Mouse (Mus musculus) embryonic facial prominence, embryonic 13.5 days (tissue): Measurements from ENCODE around the gene Cpa2. TPM values are rescaled to one million over a fixed set of nuclear protein-coding genes. Genes with fewer than 3 reads are reported as not detected.

Experiments used
- ATAC-seq: fragments of 200-750 bp; cut with Nextera tagmentation; 2 replicates; pipeline ENCODE4 v1.8.0; 2017; ENCODE audit warnings: low read depth; ENCODE audit not compliant: insufficient number of reproducible peaks, insufficient read depth, low FRiP score, low TSS enrichment
- H3K27ac ChIP-seq: fragments of 300-500 bp; sonication (generic); 2 replicates; pipeline ENCODE4 v1.5.1; 2015; ENCODE audit warnings: moderate library complexity, mild to moderate bottlenecking, inconsistent platforms
- H3K27me3 ChIP-seq: fragments of 300-500 bp; sonication (generic); 2 replicates; pipeline ENCODE4 v1.6.1; 2015; ENCODE audit warnings: mild to moderate bottlenecking, inconsistent platforms
- H3K36me3 ChIP-seq: fragments of 300-500 bp; sonication (generic); 2 replicates; pipeline ENCODE4 v1.6.1; 2015; ENCODE audit warnings: mild to moderate bottlenecking, inconsistent platforms
- H3K4me1 ChIP-seq: fragments of 300-500 bp; sonication (generic); 2 replicates; pipeline ENCODE4 v1.6.1; 2015; ENCODE audit warnings: inconsistent platforms
- H3K4me2 ChIP-seq: fragments of 300-500 bp; sonication (generic); 2 replicates; pipeline ENCODE4 v1.6.1; 2015; ENCODE audit warnings: moderate library complexity, mild to moderate bottlenecking, inconsistent platforms
- H3K4me3 ChIP-seq: fragments of 300-500 bp; sonication (generic); 2 replicates; pipeline ENCODE4 v1.5.1; 2015; ENCODE audit warnings: mild to moderate bottlenecking, inconsistent platforms
- H3K9ac ChIP-seq: fragments of 300-500 bp; sonication (generic); 2 replicates; pipeline ENCODE4 v1.6.1; 2015; ENCODE audit warnings: mild to moderate bottlenecking, inconsistent platforms
- H3K9me3 ChIP-seq: fragments of 300-500 bp; sonication (generic); 2 replicates; pipeline ENCODE4 v1.6.1; 2016; ENCODE audit warnings: inconsistent platforms
- WGBS: fragments of 180-500 bp; shearing (Covaris S2); methylation state at CpG from one replicate; pipeline ENCODE4 v1.1.7; 2015; ENCODE audit warnings: mixed read lengths; 5-methylcytosine and 5-hydroxymethylcytosine counted together
- polyA plus RNA-seq: library from polyadenylated mRNA; unstranded; fragments of >200 nt; fragmentation: Nextera tagmentation; extraction: Ambion mirVana; gene quantifications from 2 replicates; pipeline ENCODE4 v1.2.1, GENCODE M21; 2015

Cpa2 gene
- polyA plus RNA-seq, 1 experiment from 2014 or later, result 6.3 TPM

DNA sequence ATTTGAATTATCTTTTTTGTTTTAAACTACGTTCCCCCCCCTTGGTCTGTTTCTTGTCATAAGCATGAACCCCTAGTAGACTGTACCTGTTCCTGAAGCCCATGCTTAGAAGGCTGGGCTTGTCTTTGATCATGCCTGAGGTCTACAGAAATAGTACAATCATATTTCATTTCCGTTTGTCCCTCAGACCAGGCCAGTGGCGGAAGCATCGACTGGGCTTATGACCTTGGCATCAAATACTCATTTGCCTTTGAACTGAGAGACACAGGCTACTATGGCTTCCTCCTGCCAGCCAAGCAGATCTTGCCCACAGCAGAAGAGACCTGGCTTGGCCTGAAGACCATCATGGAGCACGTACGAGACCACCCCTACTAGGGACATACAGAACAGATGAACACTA, 22.7 kb downstream of the Cpa2 start:
- no peaks in the 10 kb centered on the region for H3K9me3 ChIP-seq
- ATAC-seq, result no peak
- no peak overlapping the region for H3K9ac ChIP-seq
- H3K4me2 ChIP-seq, result no peak overlapping the region
- H3K4me1 ChIP-seq, result no peaks in the 10 kb centered on the region
- 92% methylated on average over 6 of the region's 6 CpGs for WGBS
- no peaks in the 10 kb centered on the region for H3K27me3 ChIP-seq
- H3K27ac ChIP-seq, result no peak overlapping the region
- H3K4me3 ChIP-seq, result no peak overlapping the region
- no peaks in the 10 kb centered on the region for H3K36me3 ChIP-seq

DNA sequence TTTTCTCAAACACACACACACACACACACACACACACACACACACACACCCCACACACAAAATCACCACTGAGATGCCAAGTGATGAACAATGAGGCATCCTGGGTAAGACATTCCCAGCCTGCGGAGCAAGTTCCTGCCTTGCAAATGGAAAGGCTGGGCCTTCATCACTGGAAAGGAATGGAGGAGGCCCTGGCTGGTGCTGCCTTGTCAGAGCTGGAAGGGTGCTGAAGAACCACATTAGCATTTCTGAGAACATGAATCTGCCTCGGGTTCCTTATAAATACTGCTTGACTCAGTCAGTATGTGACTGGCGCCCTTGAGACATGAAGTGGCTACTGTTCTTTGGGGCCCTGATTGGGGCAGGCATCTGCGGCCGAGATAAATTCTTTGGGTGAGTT, 26.7 kb downstream of the Cpa2 start, which contains the start of gene Cpa4:
TSS of gene Cpa4 (plus strand) at position 301 of the 400 bp plus-strand sequence.
- ATAC-seq, result no peak
- H3K4me1 ChIP-seq, result peaks cover 8% of the 10 kb centered on the region
- H3K4me2 ChIP-seq, result no peak within 1 kb of the TSS
- H3K27ac ChIP-seq, result no peak within 1 kb of the TSS
- no peak within 1 kb of the TSS for H3K9ac ChIP-seq
- WGBS, result 74% methylated on average over 5 of the region's 5 CpGs
- no peak within 1 kb of the TSS for H3K4me3 ChIP-seq
- H3K36me3 ChIP-seq, result no peaks in the 10 kb centered on the region
- H3K27me3 ChIP-seq, result no peaks in the 10 kb centered on the region
- H3K9me3 ChIP-seq, result no peaks in the 10 kb centered on the region

DNA sequence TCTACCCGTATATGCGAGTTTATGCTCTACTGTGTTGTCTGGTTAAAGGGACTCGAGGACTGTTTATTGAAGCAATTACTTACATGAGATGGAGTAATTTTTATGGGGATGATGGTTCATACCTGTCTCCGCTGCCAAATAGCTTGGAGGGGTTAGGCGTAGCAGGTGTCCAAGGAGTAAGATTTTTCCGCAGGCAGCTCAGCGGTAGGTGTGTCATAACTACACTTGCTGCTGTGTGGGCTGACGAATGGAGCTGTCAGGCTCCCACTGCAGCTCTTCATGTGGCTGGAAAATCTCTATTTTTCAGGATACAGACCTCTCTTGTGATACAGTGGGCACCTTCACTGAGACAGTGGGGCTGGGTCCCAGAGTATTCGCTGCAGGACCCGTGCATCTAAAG, 27.9 kb downstream of the Cpa2 start:
- H3K36me3 ChIP-seq, result no peaks in the 10 kb centered on the region
- H3K9me3 ChIP-seq, result no peaks in the 10 kb centered on the region
- no peak overlapping the region for H3K9ac ChIP-seq
- no peak overlapping the region for H3K4me2 ChIP-seq
- ATAC-seq, result no peak
- 90% methylated on average over 10 of the region's 10 CpGs for WGBS
- H3K27ac ChIP-seq, result no peak overlapping the region
- H3K4me1 ChIP-seq, result peaks cover 18% of the 10 kb centered on the region
- H3K4me3 ChIP-seq, result no peak overlapping the region
- H3K27me3 ChIP-seq, result no peaks in the 10 kb centered on the region

DNA sequence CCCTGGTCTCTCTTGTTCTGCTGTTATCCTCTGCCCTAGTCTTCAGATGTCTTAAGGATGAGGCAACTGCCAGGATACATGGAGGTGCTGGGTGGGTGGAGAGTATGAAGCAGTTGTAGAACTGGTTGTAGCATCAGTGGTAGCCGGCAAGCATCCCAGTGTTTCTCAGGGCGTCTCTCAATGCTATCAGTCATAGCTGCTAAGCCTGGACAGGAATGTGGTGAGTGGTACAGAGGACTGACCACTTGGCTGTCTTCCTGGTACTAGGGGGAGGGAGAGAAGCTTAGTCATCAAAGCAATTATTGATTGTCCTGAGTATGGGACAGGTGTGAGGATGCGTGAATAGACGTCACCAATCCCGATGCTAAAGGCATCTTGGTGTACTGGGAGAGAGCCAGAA, 28.6 kb downstream of the Cpa2 start:
- no peaks in the 10 kb centered on the region for H3K9me3 ChIP-seq
- H3K9ac ChIP-seq, result no peak overlapping the region
- no peak overlapping the region for H3K4me3 ChIP-seq
- H3K4me2 ChIP-seq, result no peak overlapping the region
- H3K27me3 ChIP-seq, result no peaks in the 10 kb centered on the region
- peaks cover 25% of the 10 kb centered on the region for H3K4me1 ChIP-seq
- WGBS, result 89% methylated on average over 5 of the region's 5 CpGs
- H3K27ac ChIP-seq, result no peak overlapping the region
- no peak for ATAC-seq
- no peaks in the 10 kb centered on the region for H3K36me3 ChIP-seq

DNA sequence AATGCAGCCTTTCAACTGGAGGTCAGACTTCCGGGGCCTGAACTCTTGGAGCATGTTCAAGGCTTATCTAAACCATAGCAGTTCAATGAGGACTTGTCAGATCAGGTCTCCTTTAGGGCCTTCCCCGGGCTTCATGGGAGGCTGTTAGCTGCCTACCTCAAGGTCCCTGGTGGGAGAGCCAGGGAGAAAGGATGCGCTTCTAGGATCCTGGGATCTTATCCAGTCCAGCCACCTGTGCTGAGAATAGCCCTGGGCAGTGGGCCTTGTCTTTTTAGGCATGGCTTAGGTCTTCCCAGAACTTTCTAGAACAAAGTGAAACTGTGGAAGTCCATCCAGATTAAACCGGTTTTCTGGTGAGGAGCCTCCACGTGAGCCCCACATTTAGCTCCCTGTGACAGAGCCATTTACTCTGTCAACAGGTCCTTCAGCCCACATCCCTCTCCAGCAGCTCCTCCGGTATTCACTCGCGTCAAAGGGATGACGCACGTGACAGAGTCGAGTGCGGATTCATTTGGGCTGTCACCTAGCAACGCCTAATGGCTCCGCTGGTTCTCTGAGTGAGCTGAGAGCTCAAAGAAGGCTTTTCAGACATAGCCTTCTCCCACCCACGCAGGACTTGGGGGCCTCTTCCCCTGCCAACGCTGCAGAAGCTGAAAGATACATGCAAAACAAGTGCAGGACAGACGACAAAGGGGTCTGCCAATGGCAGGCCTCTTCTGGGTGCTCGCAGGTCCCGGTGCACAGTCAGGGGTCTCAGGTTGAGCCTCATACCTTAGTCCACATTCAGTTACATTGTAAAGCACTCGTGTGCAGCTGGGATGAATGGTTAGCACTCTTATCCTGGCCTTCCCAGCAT, 31.3 kb downstream of the Cpa2 start:
- ATAC-seq, result no peak
- H3K4me3 ChIP-seq, result no peak overlapping the region
- WGBS, result 68% methylated on average over 20 of the region's 20 CpGs
- H3K27me3 ChIP-seq, result no peaks in the 10 kb centered on the region
- H3K4me1 ChIP-seq, result peaks cover 45% of the 10 kb centered on the region
- H3K36me3 ChIP-seq, result no peaks in the 10 kb centered on the region
- H3K27ac ChIP-seq, result peak overlapping the region; percentile 93
- H3K9me3 ChIP-seq, result no peaks in the 10 kb centered on the region
- H3K9ac ChIP-seq, result no peak overlapping the region; the same call in 1 of the 2 replicates
- H3K4me2 ChIP-seq, result 0 out of 2 replicates have a peak overlapping the region, but pooled peaks have one; percentile 5

DNA sequence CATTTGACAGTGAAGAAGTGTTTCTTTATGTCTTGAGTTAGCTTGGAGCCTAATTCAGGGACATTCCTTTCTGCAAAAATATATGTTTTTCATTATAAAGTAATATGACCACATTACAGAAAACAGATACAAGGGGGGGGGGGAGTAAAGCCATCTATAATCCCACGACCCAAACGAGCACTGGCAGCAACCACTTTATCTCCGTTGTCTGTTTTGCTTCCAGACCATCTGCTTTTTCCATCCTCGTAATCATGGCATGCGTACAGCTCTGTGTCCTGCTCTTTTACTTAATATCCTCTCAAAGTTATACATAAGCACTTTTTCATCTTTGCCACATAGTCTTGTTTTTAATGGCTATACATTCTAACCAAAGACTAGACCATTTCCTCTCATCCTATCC, 32.0 kb downstream of the Cpa2 start:
- no peak overlapping the region for H3K4me2 ChIP-seq
- no peak overlapping the region for H3K9ac ChIP-seq
- H3K27ac ChIP-seq, result peak overlapping the region; percentile 93
- no peaks in the 10 kb centered on the region for H3K9me3 ChIP-seq
- no peaks in the 10 kb centered on the region for H3K27me3 ChIP-seq
- no peak overlapping the region for H3K4me3 ChIP-seq
- no peaks in the 10 kb centered on the region for H3K36me3 ChIP-seq
- H3K4me1 ChIP-seq, result peaks cover 45% of the 10 kb centered on the region
- 27% methylated on average over 5 of the region's 5 CpGs for WGBS
- ATAC-seq, result no peak

DNA sequence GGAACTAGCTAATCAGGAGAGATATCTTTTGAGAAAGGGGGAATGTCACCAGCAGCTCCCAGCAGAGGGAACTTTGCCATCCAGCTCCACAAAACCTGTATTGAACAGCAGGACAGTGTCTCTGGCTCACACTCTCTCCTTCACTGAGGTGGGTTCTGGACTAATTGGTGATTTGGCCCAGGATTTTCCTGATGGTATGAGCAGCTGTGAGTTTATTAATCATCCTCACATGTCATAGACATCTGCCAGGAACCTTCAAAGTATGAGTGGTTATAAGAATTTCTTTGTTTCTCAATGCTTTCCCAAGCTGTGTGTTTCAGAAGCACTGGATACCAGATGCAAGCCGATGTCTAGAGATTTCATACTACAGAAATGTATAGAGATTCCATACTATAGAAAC, 33.6 kb downstream of the Cpa2 start:
- H3K9me3 ChIP-seq, result no peaks in the 10 kb centered on the region
- no peaks in the 10 kb centered on the region for H3K27me3 ChIP-seq
- H3K9ac ChIP-seq, result no peak overlapping the region
- H3K36me3 ChIP-seq, result no peaks in the 10 kb centered on the region
- peak overlapping the region; percentile 75 for H3K27ac ChIP-seq
- 57% methylated on average over 1 of the region's 1 CpGs for WGBS
- H3K4me2 ChIP-seq, result peak overlapping the region; percentile 11
- ATAC-seq, result no peak
- H3K4me1 ChIP-seq, result peaks cover 47% of the 10 kb centered on the region
- H3K4me3 ChIP-seq, result no peak overlapping the region

DNA sequence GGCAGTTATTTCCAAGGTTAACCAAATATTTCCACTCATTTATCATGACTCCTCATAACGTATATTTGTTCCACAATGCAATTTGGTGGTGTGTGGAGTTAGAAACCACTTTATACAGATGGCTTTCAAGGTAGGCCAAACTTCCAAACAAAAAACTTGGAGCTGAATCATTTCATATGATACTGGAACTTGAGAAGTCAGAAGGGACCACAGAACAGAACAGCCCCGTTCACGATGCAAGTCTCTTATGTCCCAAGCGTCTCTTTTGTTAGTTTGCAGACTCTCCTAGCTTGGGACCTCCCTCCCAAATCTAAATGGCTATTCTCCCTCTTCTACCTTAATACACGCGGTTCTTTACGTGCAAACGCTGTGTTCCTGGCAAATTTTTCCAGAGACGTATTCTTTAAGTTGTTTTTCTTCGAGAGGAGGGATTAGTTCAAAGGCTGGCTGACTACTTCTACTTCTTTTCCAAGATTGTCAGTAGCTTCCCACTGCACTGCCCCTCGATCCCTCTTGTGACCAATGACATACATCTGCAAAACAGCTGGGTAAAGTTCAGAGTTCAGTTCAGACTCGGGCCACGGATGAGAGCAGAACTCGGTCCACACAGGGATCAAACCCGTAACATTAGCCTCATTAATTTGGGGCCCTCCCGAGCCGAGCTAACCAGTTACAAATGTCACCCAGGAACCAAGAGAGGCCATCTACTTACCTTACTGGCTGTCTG, 35.3 kb downstream of the Cpa2 start:
- no peak for ATAC-seq

DNA sequence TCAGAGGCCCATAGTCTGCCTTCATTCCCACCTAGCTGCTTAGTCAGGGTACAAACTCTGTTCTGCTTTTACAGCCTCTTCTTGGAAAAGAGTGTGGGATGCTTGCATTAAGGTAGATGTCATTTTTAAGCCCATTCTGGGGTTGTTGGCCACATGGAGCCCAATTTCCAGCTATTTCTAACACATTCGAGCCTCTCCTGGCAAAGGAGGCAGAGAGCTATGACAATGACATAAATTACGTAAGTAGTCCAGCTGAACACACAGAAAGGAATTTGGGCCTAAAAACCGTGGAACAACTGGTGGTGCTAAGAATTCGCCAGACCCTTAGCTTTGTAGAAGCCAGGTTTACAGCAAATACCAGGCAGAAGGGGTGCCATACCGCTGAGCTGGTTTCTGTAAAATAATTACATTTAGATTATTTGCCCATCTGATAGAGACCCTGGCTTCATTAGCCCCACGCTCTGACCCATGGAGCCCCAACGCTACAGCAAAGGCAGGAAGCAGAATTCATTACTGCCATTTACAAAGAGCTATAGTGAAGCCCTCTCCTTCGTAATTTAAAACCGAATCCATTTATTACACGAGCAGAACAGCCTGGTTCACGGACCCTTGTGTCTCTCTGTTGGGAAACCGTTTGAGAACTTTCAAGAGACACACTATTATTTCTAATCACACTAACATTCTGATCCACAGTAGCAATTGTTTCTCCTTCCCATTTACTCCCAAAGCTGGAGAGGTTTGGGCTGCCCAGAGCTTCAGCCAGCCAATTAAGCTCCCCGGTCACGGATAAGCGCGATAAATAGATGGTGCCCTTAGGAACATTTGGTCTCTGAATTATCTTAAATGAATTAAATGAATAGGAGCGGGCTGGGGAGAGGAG, 38.8 kb downstream of the Cpa2 start:
- Histone ChIP-seq H3K9ac (no peak overlapping the region), H3K27me3 (no peaks in the 10 kb centered on the region), H3K4me2 (no peak overlapping the region), H3K27ac (peak overlapping the region; percentile 4; the same call in 1 of the 2 replicates), H3K9me3 (no peaks in the 10 kb centered on the region), H3K4me1 (peaks cover 34% of the 10 kb centered on the region), H3K36me3 (no peaks in the 10 kb centered on the region), H3K4me3 (no peak overlapping the region)
- ATAC-seq, result no peak
- 51% methylated on average over 17 of the region's 17 CpGs for WGBS

More for the DNA sequence above, 35.3 kb downstream of the Cpa2 start:
- no peaks in the 10 kb centered on the region for H3K9me3 ChIP-seq
- WGBS, result 30% methylated on average over 17 of the region's 17 CpGs
- peak overlapping the region; percentile 21; the same call in 1 of the 2 replicates for H3K4me3 ChIP-seq
- H3K4me1 ChIP-seq, result peaks cover 59% of the 10 kb centered on the region
- peak overlapping the region; percentile 16 for H3K4me2 ChIP-seq
- H3K36me3 ChIP-seq, result no peaks in the 10 kb centered on the region
- no peaks in the 10 kb centered on the region for H3K27me3 ChIP-seq
- peak overlapping the region; percentile 55 for H3K9ac ChIP-seq
- peak overlapping the region; percentile 91 for H3K27ac ChIP-seq

DNA sequence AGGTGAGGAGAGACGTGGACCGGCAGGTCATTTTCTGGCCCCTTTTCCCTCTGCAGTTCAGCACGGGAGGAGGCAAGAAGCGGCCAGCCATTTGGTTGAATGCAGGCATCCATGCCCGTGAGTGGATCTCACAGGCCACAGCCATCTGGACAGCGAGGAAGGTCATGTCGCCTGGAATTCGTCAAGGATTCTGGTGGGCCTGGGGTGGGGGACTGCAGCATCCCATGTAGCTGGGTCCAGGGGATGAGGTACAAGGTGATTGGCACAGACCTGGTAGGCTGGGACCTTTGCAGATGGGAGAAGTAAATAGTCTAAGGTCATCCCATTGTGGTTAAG, 39.4 kb downstream of the Cpa2 start:
- Histone ChIP-seq H3K9me3 (no peaks in the 10 kb centered on the region), H3K27ac (peak overlapping the region; percentile 4; the same call in 1 of the 2 replicates), H3K9ac (no peak overlapping the region), H3K27me3 (no peaks in the 10 kb centered on the region), H3K4me3 (no peak overlapping the region), H3K4me1 (peaks cover 29% of the 10 kb centered on the region), H3K4me2 (no peak overlapping the region), H3K36me3 (no peaks in the 10 kb centered on the region)
- ATAC-seq, result no peak
- 69% methylated on average over 8 of the region's 8 CpGs for WGBS

DNA sequence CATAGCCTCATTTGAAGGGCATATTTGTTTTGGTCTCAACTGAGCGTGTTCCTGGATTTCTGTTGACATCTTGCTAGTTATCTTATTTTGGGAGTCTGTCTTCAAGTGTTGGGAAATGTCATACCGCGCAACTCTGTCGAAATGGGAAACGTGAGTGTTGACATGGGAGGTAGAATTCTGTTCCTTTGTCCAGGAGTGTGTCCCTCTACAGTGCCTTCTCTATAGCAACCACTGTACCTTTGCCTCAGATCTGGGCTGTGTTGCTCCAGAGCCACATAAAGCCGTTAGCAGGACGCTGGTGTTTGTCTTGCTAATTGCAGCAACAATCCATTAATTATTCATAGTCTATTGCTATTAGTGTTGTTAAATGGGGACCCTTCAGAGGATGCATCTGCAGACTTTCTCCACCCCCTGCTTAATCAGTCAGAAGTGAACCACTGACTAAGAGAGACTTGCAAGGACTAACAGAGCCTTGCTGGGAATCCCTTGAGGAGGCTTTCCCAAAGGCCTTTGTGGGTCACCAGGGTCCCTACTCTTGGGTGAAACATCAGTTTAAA, 45.6 kb downstream of the Cpa2 start:
- Histone ChIP-seq H3K27me3 (no peaks in the 10 kb centered on the region), H3K4me1 (peaks cover 10% of the 10 kb centered on the region), H3K9ac (no peak overlapping the region), H3K27ac (no peak overlapping the region), H3K9me3 (no peaks in the 10 kb centered on the region), H3K36me3 (no peaks in the 10 kb centered on the region), H3K4me2 (no peak overlapping the region), H3K4me3 (no peak overlapping the region)
- 80% methylated on average over 7 of the region's 7 CpGs for WGBS
- no peak for ATAC-seq
